Mouse (Mus musculus): ENCODE data around the gene Igdcc3.
"Not testable (repeated sequence)": the region's sequence is repeated elsewhere in the genome, so short reads cannot be mapped to it uniquely, and the experiment has no call there.

The Igdcc3 gene

DNA sequence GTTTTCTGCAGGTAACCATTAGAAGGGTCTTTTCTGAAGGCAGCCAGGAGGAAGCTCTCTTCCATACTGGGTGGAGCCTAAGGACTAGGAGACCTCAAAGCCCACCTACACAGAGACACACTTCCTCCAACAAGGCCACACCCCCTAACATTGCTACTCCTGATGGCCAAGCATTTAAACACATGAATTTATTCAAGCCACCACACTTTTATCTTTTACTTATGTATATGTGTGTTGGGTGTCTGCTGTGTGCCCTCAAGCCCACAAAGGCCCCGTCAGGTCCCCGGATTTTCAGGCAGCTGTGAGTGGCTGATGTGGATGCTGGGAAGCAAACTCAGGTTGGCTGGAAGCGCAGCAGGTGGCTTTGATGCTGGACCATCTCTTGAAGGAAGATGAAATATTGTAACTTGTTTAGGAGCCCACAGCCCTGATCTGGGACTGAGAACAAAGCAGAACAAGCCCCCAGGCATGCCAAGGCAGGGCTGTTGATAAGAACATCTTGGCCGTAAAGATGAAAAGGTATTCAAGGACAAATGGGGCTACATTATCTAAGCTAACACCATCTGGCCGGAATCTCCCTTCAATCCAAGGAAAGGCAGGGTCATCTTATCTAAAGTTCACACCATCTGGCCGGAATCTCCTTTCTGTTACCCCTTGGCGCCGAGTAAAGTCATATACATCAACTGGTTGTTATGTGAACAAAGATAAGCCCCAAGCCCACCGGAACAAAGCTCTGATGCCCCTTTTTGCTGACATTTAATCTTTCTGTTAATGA lies 66.2 kb downstream of the Igdcc3 start:
- DNase-seq (ENCODE audit: low spot score), result not testable (repeated sequence)

DNA sequence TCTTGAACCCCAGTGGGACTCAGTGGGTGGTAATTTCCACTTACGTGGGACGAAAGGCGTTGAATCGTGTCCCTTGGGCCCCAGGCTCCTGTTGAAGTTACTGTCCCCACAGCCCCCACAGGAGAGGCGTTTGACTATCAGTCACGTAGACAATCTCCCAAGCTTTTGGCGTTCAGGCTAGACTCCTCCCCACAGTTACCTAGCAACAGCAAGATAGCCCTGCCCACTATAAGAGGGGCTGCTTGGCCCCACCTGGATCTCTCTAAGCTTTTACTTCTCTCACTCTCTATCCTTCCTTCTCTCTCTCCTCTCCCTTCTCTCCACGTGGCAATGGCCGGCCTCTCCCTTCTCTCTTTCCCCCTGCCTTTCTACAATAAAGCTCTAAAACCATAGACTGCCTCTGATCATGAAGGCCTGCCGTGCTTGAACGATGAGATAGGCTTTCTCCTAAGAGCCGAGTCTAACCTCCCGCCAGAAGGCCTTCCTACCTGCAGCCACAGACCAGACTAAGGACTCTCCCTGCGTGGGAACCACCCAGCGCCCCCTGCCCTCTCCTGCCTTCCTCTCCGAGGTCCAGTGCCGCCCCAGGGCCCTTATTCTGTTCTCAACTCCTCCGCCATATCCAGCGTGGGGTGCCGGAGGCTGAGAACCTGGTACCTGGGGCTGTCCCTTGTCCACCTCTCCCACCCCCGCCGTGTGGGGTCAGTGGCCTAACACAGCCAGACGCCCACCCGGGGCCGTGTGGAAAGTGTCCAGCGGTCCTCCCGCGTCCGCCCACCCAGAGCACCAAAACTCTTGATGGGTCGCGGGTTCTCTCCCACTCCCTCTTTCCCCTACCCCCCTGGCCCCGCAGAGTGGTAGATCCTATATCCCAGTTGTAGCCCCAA lies 67.5 kb downstream of the Igdcc3 start:
- no peak for DNase-seq (ENCODE audit: low spot score)

DNA sequence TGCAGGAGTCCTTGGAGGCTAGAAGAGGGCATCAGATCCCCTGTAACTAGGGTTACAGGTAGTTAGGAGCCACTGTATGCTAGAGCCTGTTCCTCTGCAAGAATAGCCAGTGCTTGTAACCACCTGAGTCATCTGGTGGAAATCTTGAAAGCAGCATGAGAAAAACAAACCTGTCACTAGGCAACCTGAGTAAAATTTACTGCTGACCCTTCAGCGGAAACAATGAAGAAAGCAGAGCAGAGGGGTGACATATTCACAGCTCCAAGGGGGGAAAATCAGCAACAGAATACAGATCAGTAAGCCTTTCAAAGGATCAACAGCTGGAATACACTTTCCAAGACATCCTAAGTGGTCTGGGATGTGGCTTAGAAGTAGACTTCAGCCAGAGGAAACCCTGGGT lies 70.6 kb downstream of the Igdcc3 start:
- DNase-seq (ENCODE audit: low spot score), result no peak

DNA sequence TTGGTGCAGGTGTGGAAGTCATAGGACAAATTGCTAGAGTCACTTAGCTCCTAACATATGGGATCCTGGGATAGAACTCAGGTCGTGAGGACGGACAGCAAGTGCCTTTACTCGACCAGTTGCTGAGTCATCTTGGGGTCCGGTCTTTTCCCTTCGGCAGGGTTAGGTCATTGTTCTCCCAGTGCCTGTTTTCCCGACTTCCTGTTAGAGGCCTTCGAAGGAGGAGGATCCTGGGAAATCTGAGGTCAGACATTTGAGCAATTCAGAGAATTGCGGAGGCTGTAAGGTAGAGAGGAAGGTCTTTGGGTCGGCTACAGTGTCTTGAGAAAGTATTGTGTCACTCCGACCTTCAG lies 73.4 kb downstream of the Igdcc3 start:
- no peak for DNase-seq (ENCODE audit: low spot score)

DNA sequence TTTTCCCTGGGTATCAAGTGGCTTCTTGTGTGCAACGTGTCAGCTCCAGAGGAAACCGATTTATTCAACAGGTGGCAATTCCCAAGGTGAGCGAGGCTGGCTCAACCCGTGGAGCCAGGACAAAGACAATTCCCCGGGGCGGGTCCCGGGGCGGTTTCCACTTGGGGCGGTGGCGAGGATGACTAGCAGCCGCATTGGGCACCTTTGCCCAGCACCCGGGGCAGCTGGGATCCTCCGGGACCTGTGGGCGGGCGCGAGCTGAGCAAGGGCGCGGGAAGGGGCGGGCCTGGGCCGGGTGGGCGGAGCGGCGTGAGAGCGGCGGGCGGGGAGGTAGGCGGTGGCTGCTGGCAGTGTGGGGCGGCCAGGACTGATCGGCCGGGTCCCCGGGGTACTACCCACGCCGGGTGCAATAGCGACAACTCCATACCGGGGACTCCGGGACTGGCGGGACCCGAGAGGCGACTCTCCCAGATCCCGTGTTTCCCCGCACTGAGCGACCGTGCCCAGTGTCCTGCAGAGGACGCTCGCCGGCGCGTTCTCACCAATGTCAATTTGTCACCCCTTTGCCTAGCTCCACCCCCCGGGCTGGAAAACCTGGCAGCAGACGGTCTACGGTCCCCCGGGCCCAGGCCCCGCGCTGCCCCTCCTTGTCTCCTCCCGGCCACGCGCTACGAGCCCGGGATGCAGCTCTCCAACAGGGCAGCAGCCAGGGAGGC lies 73.9 kb downstream of the Igdcc3 start:
- peak; percentile 93 for DNase-seq (ENCODE audit: low spot score)

DNA sequence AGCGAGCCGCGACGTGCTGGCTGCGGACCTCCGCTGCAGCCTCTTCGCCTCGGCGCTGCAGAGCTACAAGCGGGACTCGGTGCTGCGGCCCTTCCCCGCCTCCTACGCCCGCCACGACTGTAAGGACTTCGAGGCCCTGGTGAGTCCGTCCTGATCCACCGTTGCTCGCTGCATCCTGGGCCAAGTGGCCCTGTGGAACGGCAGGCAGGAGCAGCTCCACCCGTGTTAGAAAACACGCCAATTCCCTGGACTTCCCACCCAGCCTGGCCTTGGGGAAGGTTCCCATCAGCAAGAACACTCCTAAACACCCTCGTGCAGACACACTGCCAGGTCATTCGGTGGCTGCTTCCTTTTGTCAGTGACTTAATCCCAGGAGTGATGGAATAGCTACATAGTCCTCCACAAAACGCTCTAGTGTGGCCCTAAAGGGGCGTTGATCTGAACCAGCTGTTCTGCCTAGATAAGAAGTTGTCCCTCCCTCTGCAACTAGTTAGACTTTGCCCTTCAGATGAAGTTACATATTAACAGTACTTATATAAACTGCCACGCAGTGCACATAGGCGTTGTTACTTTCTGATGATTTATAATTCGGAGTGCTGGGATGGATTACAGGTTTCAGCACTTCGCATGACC lies 74.6 kb downstream of the Igdcc3 start:
- DNase-seq (ENCODE audit: low spot score), result no peak

DNA sequence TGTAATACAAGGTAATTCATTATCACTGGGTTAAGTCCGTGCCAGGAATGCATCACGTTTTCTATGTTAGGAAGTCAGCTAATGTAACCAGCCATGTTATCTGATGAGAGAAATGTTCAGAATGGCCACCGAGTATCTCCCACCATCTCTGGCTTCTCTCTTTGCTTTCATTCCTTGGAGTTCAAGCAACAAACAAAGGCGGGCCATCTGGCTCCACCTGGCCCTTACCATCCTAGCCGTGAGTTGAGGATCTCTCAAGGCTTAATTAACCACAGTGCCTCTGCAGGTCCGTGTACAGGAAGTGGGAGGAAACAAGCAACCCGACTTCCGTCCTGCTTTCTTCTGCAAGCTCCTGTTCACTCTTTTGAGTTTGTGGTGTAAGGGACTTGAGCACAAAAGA lies 76.0 kb downstream of the Igdcc3 start:
- DNase-seq (ENCODE audit: low spot score), result no peak

DNA sequence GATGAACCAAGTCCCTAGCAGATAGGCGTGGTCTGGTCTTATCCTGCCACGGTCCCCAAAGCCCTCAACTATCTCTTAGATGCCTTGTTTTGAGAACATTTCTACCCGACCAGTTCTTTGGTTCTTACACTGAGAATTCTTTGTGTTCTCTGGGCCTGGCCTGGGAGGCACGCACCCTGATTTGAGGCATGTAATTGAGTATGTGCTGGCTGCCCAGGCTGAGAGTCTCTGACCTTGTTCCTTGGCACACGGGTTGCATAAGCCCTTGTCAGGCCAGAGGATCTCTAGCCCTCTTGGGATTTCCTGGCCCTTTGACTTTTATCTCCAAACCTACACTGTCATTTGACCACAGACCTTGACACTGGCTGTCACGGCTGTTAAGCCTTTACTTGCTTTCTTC lies 76.7 kb downstream of the Igdcc3 start:
- no peak for DNase-seq (ENCODE audit: low spot score)

DNA sequence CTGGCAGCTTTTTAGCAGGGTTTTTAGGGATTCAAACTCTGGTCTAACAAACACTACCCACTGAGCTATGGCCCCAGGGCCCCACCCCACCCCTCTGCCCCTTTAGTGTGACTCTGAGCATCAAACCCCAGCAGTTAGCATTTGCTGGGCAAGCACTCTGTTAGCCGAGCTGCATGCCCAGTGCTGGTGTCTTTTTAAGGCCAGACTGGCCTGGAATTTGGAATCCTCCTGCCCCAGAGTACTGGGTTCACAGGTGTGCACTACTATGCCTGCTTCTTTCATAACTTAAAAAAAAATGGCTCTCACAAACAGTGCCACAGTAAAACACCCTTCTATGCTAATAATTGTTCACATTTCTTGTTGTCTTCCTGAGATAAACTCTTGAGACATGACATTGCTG lies 77.9 kb downstream of the Igdcc3 start:
- DNase-seq (ENCODE audit: low spot score), result no peak

DNA sequence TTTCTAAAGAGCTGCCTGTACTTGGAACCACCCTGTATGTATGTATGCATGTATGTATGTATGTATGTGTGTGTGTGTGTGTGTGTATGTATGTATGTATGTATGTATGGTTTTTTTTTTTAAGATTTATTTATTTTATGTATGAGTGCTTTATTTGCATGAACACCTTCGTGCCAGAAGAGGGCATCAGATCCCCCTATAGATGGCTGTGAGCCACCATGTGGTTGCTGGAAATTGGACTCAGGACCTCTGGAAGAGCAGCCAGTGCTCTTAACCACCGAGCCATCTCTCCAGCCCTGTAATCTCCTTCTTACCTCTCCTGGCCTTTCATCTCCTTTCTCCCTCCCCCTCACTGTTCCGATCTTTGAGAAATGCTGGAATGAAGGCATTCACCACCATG lies 79.4 kb downstream of the Igdcc3 start:
- not testable (repeated sequence) for DNase-seq (ENCODE audit: low spot score)

DNA sequence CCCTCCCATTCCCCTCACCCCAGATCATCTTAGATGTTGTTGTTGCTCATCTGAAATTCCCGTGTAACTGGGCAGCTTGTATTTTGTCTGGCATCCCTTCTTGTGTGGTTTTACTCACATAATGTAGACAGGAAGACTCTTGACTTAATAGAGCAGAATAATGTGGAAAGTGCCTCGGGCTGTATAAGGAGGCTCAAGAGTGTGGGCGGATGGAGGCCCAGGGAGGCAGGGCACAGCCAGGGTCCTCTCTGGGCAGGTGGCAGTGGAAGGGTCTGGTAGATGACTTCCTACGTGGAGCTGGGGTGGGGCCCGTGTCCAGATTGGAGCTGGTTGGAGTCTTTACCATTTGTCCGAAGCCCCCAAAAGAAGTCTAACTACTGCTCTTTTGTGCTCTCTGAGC lies 82.9 kb downstream of the Igdcc3 start:
- no peak for DNase-seq (ENCODE audit: low spot score)

DNA sequence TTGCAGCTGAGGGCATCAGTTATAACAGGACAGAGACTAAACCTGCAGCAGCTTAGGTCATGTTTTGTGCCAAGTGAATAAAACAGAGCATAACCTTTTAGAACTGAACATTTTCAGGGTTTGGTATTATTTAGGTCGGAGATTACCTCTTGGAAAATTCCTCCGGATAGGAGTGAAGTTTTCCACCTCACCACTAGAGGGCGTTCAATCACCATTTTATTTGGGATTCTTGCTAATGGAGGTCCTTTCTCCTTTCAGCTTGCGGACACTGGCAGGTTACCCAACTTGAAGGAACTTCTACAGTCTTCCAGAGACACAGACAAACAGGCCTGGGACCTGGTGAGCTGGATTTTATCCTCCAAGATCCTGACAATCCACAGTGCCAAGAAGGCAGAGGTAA lies 84.8 kb downstream of the Igdcc3 start:
- no peak for DNase-seq (ENCODE audit: low spot score)

DNA sequence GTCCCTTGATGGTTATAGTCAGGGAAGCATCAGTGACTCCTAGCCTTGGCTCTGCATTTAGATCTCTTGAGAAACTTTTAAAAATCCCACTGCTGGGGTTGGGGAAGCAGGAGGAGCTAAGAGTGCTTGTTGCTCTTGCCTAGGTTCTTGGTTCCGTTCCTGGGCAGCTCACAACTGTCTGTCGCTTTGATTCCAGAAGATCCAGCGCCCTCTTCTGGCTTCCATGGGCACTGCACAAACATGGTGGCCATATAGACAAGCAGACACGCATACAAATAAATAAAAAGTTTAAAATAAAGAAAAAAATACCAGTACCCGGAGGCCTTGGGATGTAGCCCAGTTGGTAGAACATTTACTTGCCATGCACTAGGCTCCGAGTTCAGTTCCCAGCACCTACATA lies 89.3 kb downstream of the Igdcc3 start:
- DNase-seq (ENCODE audit: low spot score), result no peak

DNA sequence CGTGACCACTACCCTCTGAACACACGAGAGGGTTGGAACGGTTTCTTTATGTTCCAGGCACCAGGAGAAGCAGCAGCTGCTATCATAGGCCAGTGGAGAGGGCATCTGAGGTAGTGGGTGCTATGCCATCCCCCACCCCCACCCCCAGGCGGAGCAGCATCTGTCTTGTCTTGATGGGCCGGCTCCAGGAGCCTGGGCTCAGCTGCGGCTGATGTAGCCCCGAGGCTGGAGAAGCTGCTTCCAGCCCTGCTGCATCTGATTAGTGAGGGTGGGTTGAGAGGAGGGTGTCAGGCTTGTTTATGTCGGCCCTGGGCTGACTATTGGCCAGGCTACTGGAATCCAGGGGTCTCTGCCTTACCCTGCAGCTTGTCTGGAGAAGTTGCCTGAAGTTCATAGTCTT lies 90.3 kb downstream of the Igdcc3 start:
- DNase-seq (ENCODE audit: low spot score), result no peak

DNA sequence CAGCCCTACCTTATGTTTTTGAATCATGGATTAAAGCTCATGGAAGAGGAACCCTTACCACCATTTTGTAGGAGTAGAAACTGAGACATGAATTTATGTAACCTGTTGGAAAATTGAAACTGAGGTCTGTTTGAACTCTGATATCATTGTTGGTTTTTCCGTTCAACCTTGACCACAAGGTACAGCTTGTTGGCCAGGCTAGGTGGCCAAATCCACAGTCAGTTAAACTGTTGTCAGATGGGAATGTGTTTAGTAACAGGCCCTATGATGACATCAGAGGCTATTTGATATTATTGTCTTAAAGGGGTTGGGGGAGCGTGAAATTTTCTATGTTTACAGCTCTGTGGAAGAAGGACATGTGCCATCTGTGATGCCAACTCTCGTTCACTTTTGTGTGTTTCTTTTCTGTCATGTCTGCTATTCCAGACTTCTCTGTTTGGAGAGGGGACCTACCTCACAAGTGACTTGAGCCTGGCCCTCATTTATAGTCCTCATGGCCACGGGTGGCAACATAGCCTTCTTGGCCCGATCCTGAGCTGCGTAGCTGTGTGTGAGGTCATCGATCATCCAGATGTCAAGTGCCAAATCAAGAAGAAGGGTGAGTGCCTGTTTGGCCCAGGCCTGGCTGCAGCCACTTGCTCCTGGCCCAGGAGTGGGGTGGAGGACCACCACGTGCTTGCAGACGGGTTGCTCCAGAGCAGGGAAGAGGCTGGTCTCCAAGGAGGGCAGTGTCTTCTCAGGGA lies 92.4 kb downstream of the Igdcc3 start:
- DNase-seq (ENCODE audit: low spot score), result no peak

DNA sequence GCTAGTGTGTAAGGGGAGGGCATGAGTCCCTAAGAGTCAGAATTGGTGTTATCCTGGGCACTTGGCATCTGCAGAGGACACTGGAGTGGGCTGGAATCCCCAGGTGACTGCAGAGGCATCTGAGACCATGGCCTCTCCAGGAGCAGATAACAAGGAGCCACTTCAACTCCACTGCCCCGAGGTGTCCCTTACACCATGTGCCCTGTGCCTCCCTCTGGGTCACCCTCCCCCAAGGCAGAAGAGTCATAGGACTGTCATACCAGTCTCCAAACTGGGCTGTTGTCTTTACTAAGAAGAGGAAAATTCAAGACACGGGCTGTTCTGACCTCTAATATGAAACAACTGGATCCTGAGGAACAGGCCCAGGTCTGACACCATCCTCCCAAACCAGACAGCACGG lies 93.7 kb downstream of the Igdcc3 start:
- DNase-seq (ENCODE audit: low spot score), result no peak

Measured in testis, postnatal 10 days (tissue).